Mouse (Mus musculus) embryonic stem cell, embryonic (primary cell): ENCODE results near the gene Mdc1.

ENCODE experiments used
- CTCF ChIA-PET, 4 experiments: fragments of 300-600 bp in 2 of 4; fragments of 350-600 bp in 2 of 4; sonication (Branson Sonifier 250); formaldehyde crosslinking; loops; one replicate each; lab custom pipeline; 2022; ENCODE audit warnings: inconsistent platforms in 2 of 4; lab: Charles Lee
- POLR2A ChIA-PET, 4 experiments: fragments of 300-600 bp in 2 of 4; fragments of 350-600 bp in 2 of 4; sonication (Branson Sonifier 250); formaldehyde crosslinking; loops; one replicate each; lab custom pipeline; 2022; ENCODE audit warnings: antibody characterized with exemption in 4 of 4, inconsistent platforms in 1 of 4; lab: Charles Lee

Mdc1 gene

GRCm38 (mm10) chr17:35907609-35908008 is 66.3 kb downstream of the Mdc1 start:
- ChIA-PET POLR2A (interaction anchor here in 3 of 4 experiments (0.6 to 9.4 kb wide), 33 partner anchors 8 to 739 kb away, joined by 3 to 147 read pairs (median 5); partner anchors contain the start of genes 2310061I04Rik (in 2 of the 3), Flot1 (in 2 of the 3), Mrps18b (in 2 of the 3) and Ppp1r10 (in 2 of the 3)), CTCF (interaction anchor here in 3 of 4 experiments (0.5 to 2.9 kb wide), 12 partner anchors 8 to 356 kb away, joined by 3 to 9 read pairs (median 3); partner anchors contain the start of genes Mrps18b (in 1 of the 3) and Ppp1r10 (in 1 of the 3))
